Mouse (Mus musculus) 3134 (cell line): ENCODE measurements around the gene Fau.

Experiments used
- DNase-seq: peaks from one replicate; pipeline ENCODE4 v3.0.0-alpha.2; 2011; ENCODE audit warnings: low spot score; ENCODE audit not compliant: insufficient read length; ENCODE audit errors: extremely low read depth

Fau gene

GRCm38 (mm10) chr19:6069851-6070250, 12.2 kb downstream of the Fau start:
- no peak for DNase-seq

GRCm38 (mm10) chr19:6070571-6071250, 13.1 kb downstream of the Fau start:
- no peak for DNase-seq

- no peak for DNase-seq
Measured at GRCm38 (mm10) chr19:6071261-6071660, 13.6 kb downstream of the Fau start.

GRCm38 (mm10) chr19:6073889-6074288, 16.2 kb downstream of the Fau start:
- no peak for DNase-seq

- DNase-seq = peak; percentile 92
Measured at GRCm38 (mm10) chr19:6076564-6077393, 19.1 kb downstream of the Fau start, which contains the start of gene Vps51. Gene Vps51, minus strand, starts transcription at chr19:6077231.

GRCm38 (mm10) chr19:6079983-6080480, 22.4 kb downstream of the Fau start, which contains the start of gene Tmem262:
Gene Tmem262, plus strand, starts transcription at chr19:6080033.
- DNase-seq = no peak

GRCm38 (mm10) chr19:6082156-6082555, 24.5 kb downstream of the Fau start, which contains the start of gene Gm28374:
Gene Gm28374, minus strand, starts transcription at chr19:6082256.
- no peak for DNase-seq

GRCm38 (mm10) chr19:6084478-6085248, 27.0 kb downstream of the Fau start, which contains the start of the genes Zfpl1 and Cdca5:
Gene Zfpl1, minus strand, starts transcription at chr19:6084956.
Gene Cdca5, plus strand, starts transcription at chr19:6084983.
- DNase-seq = peak; percentile 98

GRCm38 (mm10) chr19:6085417-6085879, 27.8 kb downstream of the Fau start:
- peak; percentile 68 for DNase-seq

- DNase-seq = no peak
Measured at GRCm38 (mm10) chr19:6088841-6089240, 31.2 kb downstream of the Fau start.

GRCm38 (mm10) chr19:6094119-6094518, 36.5 kb downstream of the Fau start, which contains the start of gene AC131692.1:
Gene AC131692.1, plus strand, starts transcription at chr19:6094419.
- no peak for DNase-seq

GRCm38 (mm10) chr19:6097847-6098246, 40.2 kb downstream of the Fau start:
- DNase-seq = no peak

- DNase-seq = no peak
Measured at GRCm38 (mm10) chr19:6101186-6101585, 43.5 kb downstream of the Fau start.

GRCm38 (mm10) chr19:6102169-6102853, 44.7 kb downstream of the Fau start:
- DNase-seq = no peak

GRCm38 (mm10) chr19:6104476-6104875, 46.8 kb downstream of the Fau start:
- no peak for DNase-seq

- DNase-seq = no peak
Measured at GRCm38 (mm10) chr19:6105586-6105985, 47.9 kb downstream of the Fau start, which contains the start of gene Naaladl1. Gene Naaladl1, plus strand, starts transcription at chr19:6105782.
